Mouse (Mus musculus) liver, embryonic 14.5 days (tissue): Measurements from ENCODE around the gene Cnih2. TPM values are rescaled to one million over a fixed set of nuclear protein-coding genes. Genes with fewer than 3 reads are reported as not detected.
"Not testable (repeated sequence)": the region's sequence is repeated elsewhere in the genome, so short reads cannot be mapped to it uniquely, and the experiment has no call there.

Experiments
- ATAC-seq: fragments of 200-750 bp; cut with Nextera tagmentation; 2 replicates; pipeline ENCODE4 v1.8.0; 2017; ENCODE audit warnings: moderate number of reproducible peaks, mild to moderate bottlenecking, moderate library complexity; ENCODE audit not compliant: insufficient read depth
- DNase-seq, 3 experiments: peaks; one replicate each; pipeline ENCODE4 v3.0.0-alpha.2; 2012 to 2013; ENCODE audit warnings: low read depth in 3 of 3, low spot score in 3 of 3
- H3K27ac ChIP-seq: fragments of 300-500 bp; sonication (generic); 2 replicates; pipeline ENCODE4 v1.5.1; 2014; ENCODE audit warnings: moderate library complexity, mild to moderate bottlenecking, control low read depth, inconsistent platforms
- H3K27me3 ChIP-seq: fragments of 300-500 bp; sonication (generic); 2 replicates; pipeline ENCODE4 v1.6.1; 2014; ENCODE audit warnings: mild to moderate bottlenecking, low read length, moderate library complexity; ENCODE audit not compliant: control insufficient read depth, insufficient read depth
- H3K36me3 ChIP-seq: fragments of 300-500 bp; sonication (generic); replicated peaks from 2 replicates; pipeline ENCODE4 v1.6.1; 2014; ENCODE audit warnings: low read depth; ENCODE audit not compliant: control insufficient read depth, insufficient read depth
- H3K4me1 ChIP-seq, 2 experiments: fragments of 200-500 bp in 1 of 2; fragments of 300-500 bp in 1 of 2; sonication (generic) in 1 of 2; replicated peaks; 2 replicates each; pipeline ENCODE4 v1.6.1; 2012 to 2014; ENCODE audit warnings: antibody characterized with exemption in 1 of 2, inconsistent platforms in 1 of 2, low read length in 1 of 2; ENCODE audit not compliant: control insufficient read depth in 2 of 2, insufficient read depth in 2 of 2
- H3K4me2 ChIP-seq: fragments of 300-500 bp; sonication (generic); 2 replicates; pipeline ENCODE4 v1.6.1; 2014; ENCODE audit warnings: low read depth, mild to moderate bottlenecking, control low read depth, moderate library complexity
- H3K4me3 ChIP-seq, 2 experiments: fragments of 200-500 bp in 1 of 2; fragments of 300-500 bp in 1 of 2; sonication (generic) in 1 of 2; 2 replicates each; pipeline ENCODE4 v1.5.1; 2012 to 2014; ENCODE audit warnings: low read depth in 2 of 2, low read length in 2 of 2, mild to moderate bottlenecking in 2 of 2, control low read depth in 1 of 2, inconsistent platforms in 1 of 2, moderate library complexity in 1 of 2; ENCODE audit not compliant: insufficient read depth in 1 of 2
- H3K9ac ChIP-seq: fragments of 300-500 bp; sonication (generic); replicated peaks from 2 replicates; pipeline ENCODE4 v1.6.1; 2014; ENCODE audit warnings: mild to moderate bottlenecking, control low read depth, moderate library complexity
- H3K9me3 ChIP-seq: fragments of 300-500 bp; sonication (generic); 2 replicates; pipeline ENCODE4 v1.6.1; 2016; ENCODE audit warnings: low read length, mixed read lengths; ENCODE audit not compliant: control insufficient read depth
- CTCF ChIP-seq: IDR thresholded peaks from 2 replicates; pipeline ENCODE4 v1.5.1; 2016; ENCODE audit warnings: antibody characterized with exemption, low read depth, control low read depth
- EP300 ChIP-seq: IDR thresholded peaks from 2 replicates; pipeline ENCODE4 v1.6.1; 2016; ENCODE audit warnings: antibody characterized with exemption, low read depth
- WGBS: fragments of 180-500 bp; shearing (Covaris S2); extraction: QIAGEN DNeasy Blood & Tissue Kit; methylation state at CpG from one replicate; pipeline ENCODE4 v1.1.7; 2014; ENCODE audit not compliant: insufficient replicate concordance; 5-methylcytosine and 5-hydroxymethylcytosine counted together
- polyA plus RNA-seq, 2 experiments: library from polyadenylated mRNA; depleted of rRNA in 1 of 2; stranded (reverse) in 1 of 2; unstranded in 1 of 2; fragments of >200 nt; fragmentation: Nextera tagmentation in 1 of 2; extraction: Ambion mirVana in 1 of 2; gene quantifications; 2 replicates each; pipeline versions ENCODE4 v1.2.1 to v1.2.3; 2012 to 2014

Gene Cnih2
- polyA plus RNA-seq, 2 experiments, result 0.50 to 0.63 TPM

GRCm38 (mm10) chr19:5086533-5086932 lies 11.8 kb downstream of the Cnih2 start:
- not testable (repeated sequence) for H3K9me3 ChIP-seq, ATAC-seq, H3K4me3 ChIP-seq, H3K36me3 ChIP-seq, H3K27ac ChIP-seq, DNase-seq, H3K4me2 ChIP-seq, H3K9ac ChIP-seq
- H3K4me1 ChIP-seq, result peaks cover 10% of the 10 kb centered on the region in 2 experiments
- peak; percentile 34 for TF ChIP-seq CTCF
- peaks cover 50% of the 10 kb centered on the region for H3K27me3 ChIP-seq
- WGBS, result 40% methylated on average over 4 of the region's 4 CpGs

- ATAC-seq, result no peak
- Histone ChIP-seq H3K27ac (no peak within 1 kb of the TSS), H3K4me2 (peak within 1 kb of the TSS; percentile 75), H3K36me3 (no peaks in the 10 kb centered on the region), H3K9me3 (no peaks in the 10 kb centered on the region), H3K9ac (no peak within 1 kb of the TSS), H3K4me1 (peaks cover 10% of the 10 kb centered on the region in 2 experiments), H3K4me3 (peak within 1 kb of the TSS; percentile 12 to 55; a peak in 3 of 4 replicates), H3K27me3 (peaks cover 62% of the 10 kb centered on the region)
- 1% methylated on average over 69 of the region's 69 CpGs for WGBS
- no peak for TF ChIP-seq CTCF
- no peak for TF ChIP-seq EP300
- no peak for DNase-seq
These were observed 13.0 kb downstream of the Cnih2 start, which contains the start of gene Tmem151a for GRCm38 (mm10) chr19:5085145-5085863. TSS of gene Tmem151a (minus strand) at chr19:5085531.

- DNase-seq, result no peak
- TF ChIP-seq EP300, result no peak
- no peak for TF ChIP-seq CTCF
- Histone ChIP-seq H3K4me1 (peaks cover 10% of the 10 kb centered on the region in 2 experiments), H3K9ac (no peak overlapping the region), H3K9me3 (no peaks in the 10 kb centered on the region), H3K4me3 (peak overlapping the region in 1 of 2 experiments; percentile 55; a peak in 2 of 4 replicates), H3K4me2 (peak overlapping the region; percentile 75), H3K36me3 (no peaks in the 10 kb centered on the region), H3K27me3 (peaks cover 65% of the 10 kb centered on the region), H3K27ac (no peak overlapping the region)
- WGBS, result 3% methylated on average over 15 of the region's 15 CpGs
- ATAC-seq, result no peak
These were observed 13.5 kb downstream of the Cnih2 start for GRCm38 (mm10) chr19:5084834-5085144.

GRCm38 (mm10) chr19:5083961-5084833 lies 14.1 kb downstream of the Cnih2 start:
- ATAC-seq (no peak), DNase-seq (no peak)
- Histone ChIP-seq H3K9me3 (no peaks in the 10 kb centered on the region), H3K9ac (no peak overlapping the region), H3K27ac (no peak overlapping the region), H3K4me3 (no peak overlapping the region; a peak in 1 of 4 replicates), H3K36me3 (no peaks in the 10 kb centered on the region), H3K4me2 (no peak overlapping the region), H3K4me1 (peaks cover 10% of the 10 kb centered on the region in 2 experiments), H3K27me3 (peaks cover 66% of the 10 kb centered on the region)
- TF ChIP-seq CTCF (no peak), EP300 (no peak)
- WGBS, result 39% methylated on average over 3 of the region's 3 CpGs

GRCm38 (mm10) chr19:5082596-5082995 lies 15.7 kb downstream of the Cnih2 start:
- Histone ChIP-seq H3K4me1 (peaks cover 5% of the 10 kb centered on the region in 2 experiments; a peak in 3 of 4 replicates), H3K9ac (no peak overlapping the region), H3K4me3 (no peak overlapping the region), H3K36me3 (no peaks in the 10 kb centered on the region), H3K27ac (no peak overlapping the region), H3K9me3 (no peaks in the 10 kb centered on the region), H3K27me3 (peaks cover 66% of the 10 kb centered on the region), H3K4me2 (no peak overlapping the region)
- TF ChIP-seq EP300, result no peak
- TF ChIP-seq CTCF, result no peak
- WGBS, result 53% methylated on average over 24 of the region's 24 CpGs
- no peak for ATAC-seq
- no peak for DNase-seq
